Mouse (Mus musculus) kidney, postnatal 10 days (tissue): ENCODE data around the gene Lancl3.
A peak's percentile ranks its signal among the peaks of the same experiment; 100 is the strongest.
"Not testable (repeated sequence)": the region's sequence is repeated elsewhere in the genome, so short reads cannot be mapped to it uniquely, and the experiment has no call there.

Source experiments
- DNase-seq: peaks from one replicate; pipeline ENCODE4 v3.0.0; 2021; ENCODE audit warnings: mixed read lengths

Gene Lancl3

GRCm38 (mm10) chrX:9271112-9271511, 71.4 kb downstream of the Lancl3 start:
- no peak for DNase-seq

- DNase-seq, result no peak
Observed at GRCm38 (mm10) chrX:9271947-9272459, 72.3 kb downstream of the Lancl3 start.

- DNase-seq, result peak; percentile 67
Observed at GRCm38 (mm10) chrX:9272460-9273361, 73.0 kb downstream of the Lancl3 start, which contains the start of gene Xk. Xk (plus strand) TSS chrX:9272756.

- DNase-seq, result no peak
Observed at GRCm38 (mm10) chrX:9273377-9274002, 73.8 kb downstream of the Lancl3 start.

GRCm38 (mm10) chrX:9274321-9274720, 74.6 kb downstream of the Lancl3 start:
- no peak for DNase-seq

- DNase-seq, result not testable (repeated sequence)
Observed at GRCm38 (mm10) chrX:9283464-9283863, 83.8 kb downstream of the Lancl3 start, which contains the start of gene H2al1m. H2al1m (plus strand) TSS chrX:9283764.

GRCm38 (mm10) chrX:9293140-9293829, 93.6 kb downstream of the Lancl3 start:
- DNase-seq, result not testable (repeated sequence)

- DNase-seq, result no peak
Observed at GRCm38 (mm10) chrX:9298413-9298864, 98.7 kb downstream of the Lancl3 start.

- no peak for DNase-seq
Observed at GRCm38 (mm10) chrX:9302791-9303190, 103.1 kb downstream of the Lancl3 start.

GRCm38 (mm10) chrX:9303455-9303854, 103.8 kb downstream of the Lancl3 start:
- DNase-seq, result no peak

- not testable (repeated sequence) for DNase-seq
Observed at GRCm38 (mm10) chrX:9316457-9316856, 116.8 kb downstream of the Lancl3 start.
